Mouse (Mus musculus) liver, adult (tissue): ENCODE results near the gene Gm10073.
A peak's percentile ranks its signal among the peaks of the same experiment; 100 is the strongest.
"Not testable (repeated sequence)": the region's sequence is repeated elsewhere in the genome, so short reads cannot be mapped to it uniquely, and the experiment has no call there.

Source experiments
- GATA4 ChIP-seq: IDR thresholded peaks from 2 replicates; pipeline ENCODE4 v1.6.1; 2014; ENCODE audit warnings: mild to moderate bottlenecking, low read length; ENCODE audit not compliant: insufficient replicate concordance

Gene Gm10073

DNA sequence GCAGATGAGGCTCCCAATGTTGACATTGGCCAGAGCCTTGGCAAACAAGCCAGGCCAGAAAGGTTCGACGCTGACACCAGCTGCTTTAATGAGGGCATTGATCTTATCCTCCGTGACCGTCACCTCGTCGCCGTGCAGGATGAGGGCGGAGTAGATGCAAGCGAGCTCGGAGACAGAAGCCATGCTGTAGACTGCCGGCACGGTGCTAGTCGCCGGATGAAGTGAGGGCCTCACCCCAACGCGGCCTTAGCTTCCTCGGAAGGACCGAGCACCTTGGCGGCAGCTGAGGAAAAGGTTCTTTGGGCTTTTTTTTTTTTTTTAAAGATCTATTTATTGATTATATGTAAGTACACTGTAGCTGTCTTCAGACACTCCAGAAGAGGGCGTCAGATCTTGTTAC is at the start of gene Gm10073:
Gene Gm10073, minus strand, starts transcription at position 294 of the 400 bp plus-strand sequence.
- not testable (repeated sequence) for TF ChIP-seq GATA4

DNA sequence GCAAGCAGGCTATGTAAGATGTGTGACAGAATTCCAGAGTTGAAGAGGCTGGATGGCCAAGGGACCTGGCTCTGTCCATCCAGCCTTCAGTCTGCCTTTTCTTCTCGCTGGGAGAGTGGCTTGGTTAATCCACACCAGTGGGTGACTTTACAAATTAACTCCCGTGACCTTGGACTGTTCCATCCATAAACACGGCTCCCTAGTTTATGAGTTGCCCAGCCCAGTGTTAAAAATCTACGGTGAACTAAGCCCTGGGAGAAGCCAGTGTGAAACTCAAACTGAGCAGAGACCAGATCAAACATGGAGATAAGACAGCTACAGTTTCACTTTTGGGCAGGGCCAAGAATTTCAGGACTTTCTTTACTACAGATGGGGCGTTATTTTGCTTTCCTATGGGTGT is 49.8 kb upstream of the Gm10073 start:
- TF ChIP-seq GATA4, result peak; percentile 77

DNA sequence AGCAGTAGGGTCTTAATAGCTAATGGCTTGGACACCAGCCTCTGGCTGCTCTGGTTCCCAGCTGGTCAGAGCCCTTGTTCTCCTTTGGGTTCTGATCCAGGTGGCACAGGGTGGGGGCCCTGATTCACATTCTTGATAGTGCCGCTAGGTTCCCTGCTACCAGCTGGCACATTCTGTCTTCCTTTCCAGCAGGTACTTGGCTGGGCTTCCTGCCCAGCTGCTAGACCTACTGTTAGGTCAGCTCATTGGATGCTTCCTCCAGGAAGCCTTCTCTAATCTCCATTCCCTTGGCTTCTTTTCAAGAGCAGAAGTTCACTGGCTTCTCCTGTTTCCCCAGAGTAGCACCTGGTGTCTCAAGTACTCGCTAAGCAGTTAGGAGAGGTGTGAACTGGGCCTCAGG is 47.2 kb upstream of the Gm10073 start:
- TF ChIP-seq GATA4, result no peak

DNA sequence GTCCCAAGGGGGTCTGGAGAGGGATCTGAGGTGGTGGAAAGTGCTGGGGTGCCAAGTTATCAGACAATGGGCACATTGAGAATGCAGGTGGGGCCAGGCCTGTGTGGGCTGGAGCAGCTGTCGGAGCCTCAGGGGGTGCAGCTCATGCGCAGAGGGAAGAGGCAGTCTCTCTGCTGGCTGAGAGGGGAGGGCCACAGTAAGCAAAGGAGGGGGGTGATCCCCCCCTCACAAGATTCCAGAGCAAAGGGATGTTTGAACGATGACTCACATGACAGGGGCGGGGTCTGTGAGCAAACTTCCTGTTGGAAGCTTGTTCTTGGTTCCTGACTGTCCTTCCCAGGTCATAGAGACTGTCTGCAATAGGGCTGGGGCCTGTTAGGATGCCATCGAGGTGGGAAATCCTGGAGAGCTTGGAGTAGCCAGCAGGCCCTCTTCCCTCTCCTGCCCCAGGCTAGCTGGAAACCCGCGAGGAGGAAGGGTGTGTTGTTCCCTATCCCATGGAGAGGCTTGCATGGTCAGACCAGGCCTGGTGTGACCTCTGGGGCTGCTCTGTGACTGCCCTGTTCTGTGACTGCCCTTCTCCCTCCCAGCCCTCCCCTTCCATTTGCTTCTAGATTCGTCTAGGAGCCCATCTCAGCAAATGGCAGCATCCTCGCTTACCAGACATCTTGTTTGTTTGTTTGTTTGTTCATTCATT is 46.4 kb upstream of the Gm10073 start:
- TF ChIP-seq GATA4, result no peak

DNA sequence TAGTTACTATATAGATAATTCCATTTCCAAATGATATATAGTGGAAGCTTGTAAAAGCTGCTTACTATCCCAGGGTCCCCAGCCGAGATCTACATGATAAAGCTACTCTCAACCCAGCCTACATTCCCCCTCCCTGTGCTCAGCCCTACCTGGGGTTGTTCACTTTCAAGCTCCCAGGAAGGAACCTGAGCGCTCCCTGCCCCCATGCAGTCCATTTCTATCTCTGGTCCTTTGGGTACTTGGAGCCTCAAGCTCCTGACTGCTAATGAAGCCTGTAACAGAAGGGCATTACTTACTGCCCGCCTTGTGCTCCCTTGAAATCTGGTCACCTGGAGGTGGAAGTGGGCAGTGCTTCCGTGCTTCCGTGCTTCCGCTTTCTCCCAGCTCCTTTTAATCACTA is 45.1 kb upstream of the Gm10073 start:
- no peak for TF ChIP-seq GATA4

DNA sequence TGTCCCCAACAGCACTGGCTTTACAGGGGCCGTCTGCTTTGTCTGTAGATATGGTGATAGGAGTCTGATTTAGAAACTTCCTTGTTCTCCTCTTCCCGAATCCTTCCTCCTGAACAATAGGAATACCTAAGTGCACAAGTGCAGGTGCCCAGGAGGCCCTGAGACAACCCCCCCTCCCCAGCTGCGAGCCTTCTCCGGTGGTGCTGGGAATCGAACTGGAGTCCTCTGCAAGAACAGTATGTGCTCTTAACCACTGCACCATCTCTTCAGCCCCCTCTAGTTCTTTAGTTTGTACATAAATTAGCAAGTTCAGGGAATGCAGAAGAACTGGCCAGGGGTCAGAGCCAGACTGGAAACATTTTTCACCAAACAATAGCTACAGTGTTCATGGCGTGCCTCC is 44.6 kb upstream of the Gm10073 start:
- TF ChIP-seq GATA4, result no peak

DNA sequence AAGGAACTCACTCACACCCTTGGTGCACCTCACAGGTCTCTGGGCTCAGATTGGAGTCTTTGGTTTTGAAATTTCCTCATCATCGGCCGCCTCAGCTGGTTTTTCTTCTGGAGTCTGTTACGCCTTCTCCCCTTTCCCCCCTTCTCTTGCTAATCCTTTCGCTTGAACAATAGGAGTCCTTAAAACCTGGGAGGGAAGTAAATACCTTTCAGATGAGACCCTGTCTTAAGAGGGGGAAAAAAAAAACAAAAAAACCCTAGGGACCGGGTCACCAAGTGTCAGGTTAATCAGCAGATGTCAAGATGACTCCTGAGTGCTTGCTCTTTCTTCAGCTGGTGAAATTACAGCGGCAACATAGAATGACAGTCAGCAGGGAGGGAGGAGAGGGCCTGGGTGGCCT is 43.9 kb upstream of the Gm10073 start:
- no peak for TF ChIP-seq GATA4

- TF ChIP-seq GATA4, result no peak
These were observed 43.4 kb upstream of the Gm10073 start for GRCm38 (mm10) chr8:106616679-106617078.

GRCm38 (mm10) chr8:106615661-106616299 is 42.5 kb upstream of the Gm10073 start:
- TF ChIP-seq GATA4, result no peak

GRCm38 (mm10) chr8:106614704-106615103 is 41.4 kb upstream of the Gm10073 start:
- TF ChIP-seq GATA4, result no peak

DNA sequence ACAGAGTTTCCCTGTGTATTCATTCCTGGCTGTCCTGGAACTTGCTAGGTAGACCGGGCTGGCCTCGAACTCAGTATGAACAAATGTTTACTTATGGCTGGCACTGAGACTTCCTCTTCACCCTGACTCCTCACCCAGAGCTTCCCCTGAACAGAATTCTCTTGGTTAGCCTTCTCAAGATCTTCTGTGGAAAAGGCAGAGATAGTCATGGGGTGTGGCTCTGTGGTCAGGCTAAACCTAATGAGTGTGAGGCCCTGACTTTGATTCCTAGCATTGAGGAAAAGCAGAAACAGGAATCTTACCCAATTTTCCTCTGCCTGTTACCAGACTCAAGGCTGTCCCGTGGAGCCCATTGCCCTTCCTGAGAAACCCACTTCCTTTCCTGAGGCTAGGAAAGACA is 38.8 kb upstream of the Gm10073 start:
- TF ChIP-seq GATA4, result no peak

GRCm38 (mm10) chr8:106610958-106611640 is 37.8 kb upstream of the Gm10073 start:
- TF ChIP-seq GATA4, result no peak

GRCm38 (mm10) chr8:106609076-106609903 is 36.0 kb upstream of the Gm10073 start:
- TF ChIP-seq GATA4, result no peak

DNA sequence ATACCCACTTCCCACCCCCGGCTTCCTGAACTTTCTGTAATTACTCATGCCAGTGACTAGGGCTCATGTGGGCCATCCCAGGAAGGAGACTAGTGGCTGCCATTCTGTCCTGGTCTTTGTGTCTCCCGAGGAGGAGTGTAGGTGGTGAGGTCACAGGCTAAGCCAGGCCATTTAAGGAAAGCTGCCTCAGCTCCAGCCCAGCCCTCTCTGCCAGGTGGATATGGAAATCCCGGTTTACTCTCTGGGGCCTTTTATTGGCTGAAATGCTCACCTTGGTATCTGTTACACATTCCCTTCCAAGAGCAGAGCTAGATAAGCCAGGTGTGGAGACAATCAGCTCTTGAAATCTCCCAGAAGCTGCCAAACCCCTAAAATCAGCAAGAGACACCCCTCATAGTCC is 35.2 kb upstream of the Gm10073 start:
- no peak for TF ChIP-seq GATA4

- no peak for TF ChIP-seq GATA4
These were observed 33.4 kb upstream of the Gm10073 start for GRCm38 (mm10) chr8:106606601-106607145.
